Mouse (Mus musculus) neural tube, embryonic 10.5 days (tissue): ENCODE measurements around the gene Tas2r143.

ENCODE experiments used
- DNase-seq: peaks from one replicate; pipeline ENCODE4 v3.0.0-alpha.2; 2017; ENCODE audit warnings: low spot score; ENCODE audit errors: extremely low spot score

The Tas2r143 gene

DNA sequence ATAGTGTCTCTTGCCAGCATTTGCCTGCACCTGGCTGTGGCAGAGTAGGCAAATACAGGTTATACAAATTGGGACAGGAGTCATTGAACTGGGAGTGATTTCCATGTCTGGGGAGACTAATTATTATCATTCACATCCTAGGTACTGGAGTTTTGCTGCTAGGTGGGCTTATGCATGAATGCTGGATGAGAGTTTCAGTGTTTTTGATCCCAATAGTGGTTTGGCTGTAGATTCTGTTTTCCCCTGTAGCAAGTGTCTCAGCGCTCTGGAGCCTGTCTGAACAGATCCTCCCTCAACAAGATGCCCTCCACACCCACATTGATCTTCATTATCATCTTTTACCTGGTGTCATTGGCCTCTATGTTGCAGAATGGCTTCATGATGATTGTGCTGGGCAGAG, at the start of gene Tas2r143:
Gene Tas2r143 (plus strand): TSS at position 301 of the 400 bp plus-strand sequence.
- no peak for DNase-seq

DNA sequence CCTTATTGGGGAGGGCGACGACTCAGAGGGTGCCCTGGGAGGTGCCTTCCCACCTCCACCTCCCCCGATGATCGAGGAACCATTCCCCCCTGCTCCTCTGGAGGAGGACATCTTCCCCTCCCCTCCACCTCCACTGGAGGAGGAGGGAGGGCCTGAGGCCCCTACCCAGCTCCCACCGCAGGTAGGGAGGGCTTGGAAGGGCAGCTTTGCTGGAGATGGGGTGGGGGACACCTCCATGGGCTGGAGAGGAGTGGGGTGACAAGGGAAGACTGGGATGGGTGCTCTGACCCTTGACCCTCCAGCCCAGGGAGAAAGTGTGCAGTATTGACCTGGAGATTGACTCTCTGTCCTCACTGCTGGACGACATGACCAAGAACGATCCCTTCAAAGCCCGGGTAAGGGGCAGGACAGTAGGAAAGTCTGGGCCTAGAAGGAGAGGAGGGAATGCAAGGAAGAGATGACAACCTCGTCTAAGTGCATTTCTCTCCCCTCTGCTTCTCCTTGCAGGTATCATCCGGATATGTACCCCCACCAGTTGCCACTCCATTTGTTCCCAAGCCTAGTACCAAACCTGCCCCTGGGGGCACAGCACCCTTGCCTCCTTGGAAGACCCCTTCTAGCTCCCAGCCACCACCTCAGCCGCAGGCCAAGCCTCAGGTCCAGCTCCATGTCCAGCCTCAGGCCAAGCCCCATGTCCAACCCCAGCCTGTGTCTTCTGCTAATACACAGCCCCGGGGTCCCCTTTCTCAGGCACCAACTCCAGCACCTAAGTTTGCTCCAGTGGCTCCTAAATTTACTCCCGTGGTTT, 48.9 kb upstream of the Tas2r143 start:
- DNase-seq = no peak

DNA sequence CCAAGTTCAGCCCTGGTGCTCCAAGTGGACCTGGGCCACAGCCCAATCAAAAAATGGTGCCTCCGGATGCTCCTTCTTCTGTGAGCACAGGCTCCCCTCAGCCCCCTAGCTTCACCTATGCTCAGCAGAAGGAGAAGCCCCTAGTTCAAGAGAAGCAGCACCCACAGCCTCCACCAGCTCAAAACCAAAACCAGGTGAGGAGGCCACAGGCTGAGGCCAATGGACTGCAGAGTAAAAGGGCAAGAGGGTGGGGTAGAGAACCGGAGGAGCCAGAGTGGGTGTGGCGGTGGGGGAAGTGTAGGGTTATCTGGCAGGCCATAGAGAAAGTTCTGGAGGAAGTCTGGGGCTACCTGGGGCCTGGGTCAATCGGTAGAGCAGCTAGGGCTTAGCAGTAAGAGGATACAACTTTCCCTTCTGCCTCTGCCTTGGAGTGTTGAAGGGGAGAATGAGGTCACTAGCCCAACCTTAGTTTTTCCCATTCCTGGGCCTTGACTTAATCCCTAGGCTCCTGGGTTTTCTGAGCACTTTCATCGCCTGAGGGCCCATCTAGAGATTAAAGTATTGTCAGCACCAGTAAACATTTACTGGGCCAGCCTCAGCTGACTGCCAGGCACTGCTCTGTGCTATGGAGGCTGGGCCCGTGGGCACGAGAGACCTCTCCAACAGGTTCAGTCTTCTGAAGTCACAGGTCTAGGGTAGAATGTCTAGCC, 48.1 kb upstream of the Tas2r143 start:
- no peak for DNase-seq

DNA sequence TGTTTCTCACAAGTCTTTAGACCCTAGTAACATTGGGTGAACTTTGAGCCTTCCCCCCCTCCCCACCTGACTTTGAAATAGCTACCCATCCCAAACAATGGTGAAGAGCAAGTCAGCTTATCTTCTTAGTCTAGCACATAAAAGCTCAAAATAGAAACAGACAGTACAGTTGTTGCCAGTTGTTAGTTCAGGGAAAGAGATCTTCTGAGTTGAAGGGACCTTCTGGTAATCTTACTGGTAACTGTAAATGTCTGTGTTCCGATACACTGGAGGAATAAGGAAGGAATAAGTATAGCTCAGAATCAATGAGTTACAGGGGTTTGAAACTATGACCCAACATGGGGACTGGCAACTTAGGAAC, 47.6 kb upstream of the Tas2r143 start:
- no peak for DNase-seq

DNA sequence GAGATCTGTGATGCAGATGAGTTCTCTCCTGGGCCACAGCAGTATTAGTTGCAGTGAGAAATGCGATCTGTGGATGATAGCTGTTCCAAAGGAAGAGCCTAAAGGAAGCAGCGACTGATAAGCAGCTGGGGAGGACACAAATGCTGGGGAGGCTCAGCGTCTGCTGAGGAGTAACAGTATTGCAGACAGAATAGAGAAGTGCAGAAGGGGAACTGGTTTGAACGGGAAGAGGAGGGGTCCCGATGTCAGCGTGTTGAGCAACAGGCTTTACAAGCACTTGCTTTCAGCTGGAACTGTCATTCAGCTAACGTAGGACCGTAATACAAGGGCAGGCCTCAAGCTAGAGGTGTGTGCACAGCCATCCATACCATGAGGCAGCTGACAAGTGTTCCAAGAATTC, 46.9 kb upstream of the Tas2r143 start:
- no peak for DNase-seq

DNA sequence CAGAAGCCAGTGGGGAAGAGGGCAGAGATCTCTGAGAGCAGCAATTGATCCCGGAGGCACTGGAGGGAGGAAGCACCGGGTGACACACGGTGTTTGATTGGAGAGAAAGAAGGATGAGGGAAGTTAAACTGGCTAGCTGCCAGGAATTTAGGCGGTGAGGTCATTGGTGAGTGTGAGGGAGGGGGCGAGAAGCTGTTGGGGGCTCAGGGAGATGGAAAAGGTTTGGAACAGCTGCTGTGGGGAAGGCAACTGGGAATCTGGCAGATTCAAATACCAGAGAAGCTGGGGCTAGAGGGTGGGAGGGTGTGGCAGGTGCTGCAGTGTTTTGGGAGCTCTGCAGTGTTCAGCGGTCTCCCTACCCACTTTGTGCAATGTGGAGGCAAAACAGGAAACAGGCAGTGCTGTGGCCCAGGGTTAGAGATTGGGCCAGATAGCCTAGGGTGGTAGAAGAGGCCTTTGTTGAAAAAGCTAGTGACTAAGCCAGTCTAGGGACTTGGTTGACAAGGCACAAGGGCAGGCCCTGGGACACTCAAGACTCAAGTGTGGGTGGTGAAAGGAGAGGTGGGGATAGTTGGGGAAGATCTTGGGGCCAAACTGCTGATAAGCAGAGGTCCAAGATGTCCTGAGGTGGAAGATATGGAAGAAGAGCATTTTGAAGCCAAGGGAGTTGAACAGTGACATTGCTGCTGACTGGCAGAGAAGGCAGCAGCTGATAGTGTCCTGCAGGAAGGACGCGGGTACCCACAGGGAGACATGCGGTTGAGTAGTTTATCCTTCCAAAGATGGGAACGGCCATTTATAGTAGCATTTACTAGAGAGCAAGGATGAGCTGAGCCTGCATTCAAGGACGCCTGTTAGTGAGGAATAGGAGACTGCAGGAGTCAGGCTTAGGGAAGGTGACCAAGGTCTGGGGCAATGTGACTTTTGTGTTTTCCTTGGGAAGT, 45.7 kb upstream of the Tas2r143 start:
- no peak for DNase-seq

DNA sequence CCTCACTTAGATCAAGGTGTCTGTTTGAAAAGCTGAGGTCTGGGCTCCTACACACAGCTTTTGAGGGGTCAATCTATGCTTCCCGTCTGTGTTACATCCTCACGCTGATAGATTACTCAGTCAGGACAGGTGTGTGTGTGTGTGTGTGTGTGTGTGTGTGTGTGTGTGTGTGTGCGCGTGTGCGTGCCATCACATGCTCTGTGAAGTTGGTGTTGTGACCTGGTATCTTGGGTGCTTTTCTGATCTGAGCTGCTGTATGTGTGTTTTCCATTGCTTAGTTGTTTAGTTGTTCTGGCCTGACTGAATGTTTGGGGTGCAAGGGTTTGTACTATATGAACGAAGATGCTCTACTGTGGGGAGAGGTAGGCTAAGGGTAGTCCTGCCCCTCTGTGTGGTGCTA, 44.7 kb upstream of the Tas2r143 start:
- no peak for DNase-seq

DNA sequence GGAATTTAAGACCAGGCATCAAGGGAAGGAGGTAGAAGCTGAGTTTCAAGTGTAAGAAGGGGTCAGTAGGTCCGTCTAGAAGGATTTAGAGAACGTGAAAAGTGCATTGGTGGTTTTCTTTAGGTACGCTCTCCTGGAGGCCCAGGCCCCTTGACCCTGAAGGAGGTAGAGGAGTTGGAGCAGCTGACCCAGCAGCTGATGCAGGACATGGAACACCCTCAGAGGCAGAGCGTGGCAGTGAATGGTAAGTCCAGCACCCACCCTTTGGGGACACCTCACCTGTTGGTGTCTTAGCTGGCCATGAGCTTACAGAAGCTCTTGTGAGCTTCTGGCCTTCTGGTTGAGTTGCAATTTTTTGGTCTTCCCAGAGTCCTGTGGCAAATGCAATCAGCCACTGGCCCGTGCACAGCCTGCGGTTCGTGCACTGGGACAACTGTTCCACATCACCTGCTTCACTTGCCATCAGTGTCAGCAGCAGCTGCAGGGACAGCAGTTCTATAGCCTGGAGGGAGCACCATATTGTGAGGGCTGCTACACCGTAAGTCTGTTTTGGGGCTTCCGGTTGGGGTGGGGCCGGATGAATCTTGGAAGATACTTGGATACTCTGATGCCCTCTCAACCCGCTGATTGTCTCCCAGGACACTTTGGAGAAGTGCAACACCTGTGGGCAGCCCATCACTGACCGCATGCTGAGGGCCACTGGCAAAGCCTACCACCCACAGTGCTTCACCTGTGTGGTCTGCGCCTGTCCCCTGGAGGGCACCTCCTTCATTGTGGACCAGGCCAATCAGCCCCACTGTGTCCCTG, 44.0 kb upstream of the Tas2r143 start:
- DNase-seq = no peak

DNA sequence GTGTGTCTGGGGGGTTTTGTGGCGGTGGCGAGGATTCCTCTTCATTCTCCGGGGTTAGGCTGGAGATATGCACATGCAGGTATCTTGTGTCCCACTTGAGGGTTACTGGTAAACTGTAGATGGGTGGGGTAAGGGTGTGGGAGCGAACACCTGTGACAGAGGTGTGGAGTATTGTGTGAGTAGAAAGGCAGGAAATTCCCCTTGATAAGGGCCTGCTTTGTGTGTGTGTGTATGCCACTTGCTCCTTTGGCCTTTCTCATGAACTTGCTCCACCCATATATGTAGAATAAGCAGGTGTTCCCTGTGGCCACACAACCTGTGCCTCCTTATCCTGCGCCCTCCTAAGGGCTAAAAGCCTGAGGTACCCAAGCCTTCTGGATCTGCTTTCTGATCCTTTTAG, 43.1 kb upstream of the Tas2r143 start:
- no peak for DNase-seq

DNA sequence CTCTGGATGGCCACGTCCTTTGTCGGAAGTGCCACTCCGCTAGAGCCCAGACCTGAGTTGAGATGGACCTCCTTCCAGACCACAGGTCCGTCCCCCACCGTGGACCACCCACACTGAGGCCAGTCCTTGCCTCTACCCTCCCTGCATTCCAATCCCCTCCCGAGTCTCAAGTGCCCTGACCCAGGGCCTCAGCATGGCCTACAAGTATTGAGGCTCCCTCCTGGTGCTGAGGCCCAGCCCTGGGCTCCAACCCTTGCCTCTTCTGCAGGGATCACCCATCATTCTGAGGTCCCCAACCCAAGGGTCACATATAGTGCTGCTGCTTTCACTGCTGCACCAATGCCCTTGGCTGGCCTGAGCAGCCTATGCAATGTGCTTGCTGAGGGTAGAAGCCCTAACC, 42.1 kb upstream of the Tas2r143 start:
- DNase-seq = no peak

DNA sequence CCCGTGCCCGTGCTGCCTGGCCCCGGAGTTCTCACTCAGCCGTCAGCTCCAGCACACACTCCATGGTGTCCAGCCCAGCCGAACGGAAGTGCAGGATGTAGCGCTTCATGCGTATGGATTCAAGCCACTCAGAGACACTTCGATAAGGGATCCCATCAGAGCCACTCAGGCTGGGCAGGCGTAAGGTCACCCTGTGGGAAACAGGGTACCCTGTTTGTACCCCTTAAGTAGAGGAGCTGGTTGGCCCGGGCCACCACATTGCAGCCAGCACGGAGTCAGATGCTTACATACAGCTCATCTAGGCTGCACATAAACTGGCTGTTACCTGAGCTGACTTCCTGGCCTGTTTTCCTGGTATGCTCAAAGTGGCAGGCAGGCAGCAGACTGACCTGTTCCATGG, 41.1 kb upstream of the Tas2r143 start:
- DNase-seq = no peak

DNA sequence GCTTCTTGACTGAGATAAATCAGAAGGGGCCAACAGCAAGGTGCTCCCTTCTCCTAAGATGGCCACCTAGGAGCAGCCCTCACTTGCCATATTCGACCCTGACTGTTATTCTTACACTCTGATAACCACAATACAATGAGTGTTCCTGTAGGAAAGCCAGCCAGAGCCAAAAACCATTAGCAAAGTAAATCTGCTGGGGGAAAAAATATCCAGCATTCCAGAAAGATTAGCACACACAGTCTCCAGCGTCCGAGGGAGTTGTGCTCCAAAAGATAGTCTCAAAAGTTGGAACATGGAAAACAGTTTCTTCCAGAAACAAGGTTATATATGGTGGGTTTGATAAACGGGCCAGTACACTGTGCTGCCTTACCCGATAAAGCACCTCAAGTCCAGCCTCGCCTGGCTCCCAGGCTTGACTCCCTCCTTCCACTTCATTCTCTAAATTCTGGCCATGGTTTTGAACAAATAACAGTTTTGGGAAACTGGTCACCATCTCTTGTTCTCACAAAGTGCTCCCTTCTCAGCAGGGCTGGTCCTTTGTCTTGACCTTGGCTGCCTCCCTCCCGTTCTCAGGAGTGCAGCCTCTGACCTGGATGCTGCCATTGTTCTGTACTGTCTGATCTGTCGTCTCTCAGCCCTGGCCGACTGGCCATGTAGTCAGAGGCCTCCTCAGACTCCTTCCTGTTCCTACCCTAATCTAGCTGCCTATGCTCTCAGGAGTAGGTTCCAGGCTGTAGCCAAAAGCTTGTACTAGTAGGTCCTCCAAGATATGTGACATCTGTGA, 40.5 kb upstream of the Tas2r143 start:
- DNase-seq = no peak

DNA sequence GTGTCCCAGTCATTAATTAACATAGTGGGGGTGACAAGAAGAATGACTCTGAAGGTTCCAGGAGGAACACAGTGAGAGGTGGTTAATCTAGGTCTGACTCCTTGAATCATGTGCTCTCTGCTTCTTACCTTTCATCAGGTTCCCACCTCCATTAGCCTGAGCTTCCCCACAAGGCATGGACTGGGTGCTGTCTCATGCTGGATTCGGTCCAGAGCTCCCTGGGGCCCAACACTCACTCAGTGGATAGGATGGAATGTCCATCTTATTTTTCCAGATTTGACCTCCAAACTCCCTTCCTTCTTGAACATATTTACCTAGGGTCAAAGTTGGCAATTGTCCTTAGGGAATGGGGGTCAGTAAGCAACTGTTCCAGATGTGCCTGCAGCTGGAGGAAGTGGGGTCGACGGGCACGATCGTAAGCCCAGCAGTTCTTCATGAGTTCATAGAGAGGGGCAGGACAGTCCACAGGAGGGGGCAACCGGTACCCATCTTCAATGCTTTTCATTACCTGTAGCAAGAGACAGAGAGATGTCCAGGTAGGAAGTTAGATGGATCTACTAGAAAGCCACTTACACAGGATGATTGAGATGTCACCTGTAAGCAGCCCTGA, 39.7 kb upstream of the Tas2r143 start:
- DNase-seq = no peak

DNA sequence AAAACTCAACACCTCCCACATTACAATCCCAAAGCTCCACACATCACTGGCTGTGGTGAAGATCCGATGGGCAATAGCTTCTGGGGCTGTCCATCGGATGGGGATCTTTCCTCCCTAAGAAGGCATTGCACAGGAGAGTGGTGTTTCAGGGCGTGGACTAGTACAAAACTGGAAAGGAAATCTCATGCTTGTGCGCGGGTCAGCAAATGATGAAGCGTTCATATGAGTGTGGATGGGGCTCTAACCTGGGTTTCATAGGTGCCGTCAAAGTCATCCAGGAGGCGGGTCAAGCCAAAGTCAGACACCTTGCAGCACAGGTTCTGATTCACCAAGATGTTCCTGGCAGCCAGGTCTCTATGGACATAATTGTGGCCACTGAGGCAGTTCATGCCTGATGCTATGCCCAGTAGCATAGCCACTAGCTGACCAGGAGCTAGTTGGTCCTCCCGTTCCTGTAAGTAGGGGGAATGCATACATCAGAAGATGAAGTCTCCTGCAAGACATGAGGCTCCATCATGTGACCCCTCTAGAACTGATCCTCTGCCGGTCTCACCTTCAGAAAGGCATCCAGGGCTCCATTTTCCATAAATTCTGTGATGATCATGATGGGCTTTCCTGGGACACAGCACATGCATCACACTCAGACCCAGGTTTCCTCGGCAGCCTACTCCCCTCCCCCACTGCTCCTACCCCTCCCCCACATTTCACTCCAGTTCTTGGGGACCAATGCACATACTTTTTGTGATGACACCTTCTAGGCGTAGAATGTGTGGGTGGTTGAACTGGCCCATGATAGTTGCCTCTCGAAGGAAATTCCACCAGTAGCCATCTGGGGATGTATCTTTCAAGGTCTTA, 38.8 kb upstream of the Tas2r143 start:
- DNase-seq = no peak

DNA sequence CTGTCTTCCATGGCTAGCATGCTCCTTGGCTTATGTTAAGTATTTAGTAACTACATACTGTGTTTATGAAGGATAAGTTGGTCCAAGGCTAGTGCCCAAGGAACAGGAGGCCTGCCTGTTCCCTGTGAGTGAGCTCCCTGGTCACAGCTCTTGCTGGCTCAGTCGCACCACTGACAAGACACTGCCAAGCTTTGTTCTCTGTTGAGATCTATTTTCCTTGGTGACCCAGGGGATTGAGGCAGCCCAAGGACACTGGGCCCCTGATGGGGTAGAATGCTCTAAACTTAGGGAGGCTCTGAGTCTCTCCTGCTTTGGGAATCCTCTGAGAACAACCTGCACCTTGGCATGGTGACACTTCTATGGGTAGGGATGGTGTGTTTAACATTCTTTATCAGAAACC, 38.0 kb upstream of the Tas2r143 start:
- DNase-seq = no peak

DNA sequence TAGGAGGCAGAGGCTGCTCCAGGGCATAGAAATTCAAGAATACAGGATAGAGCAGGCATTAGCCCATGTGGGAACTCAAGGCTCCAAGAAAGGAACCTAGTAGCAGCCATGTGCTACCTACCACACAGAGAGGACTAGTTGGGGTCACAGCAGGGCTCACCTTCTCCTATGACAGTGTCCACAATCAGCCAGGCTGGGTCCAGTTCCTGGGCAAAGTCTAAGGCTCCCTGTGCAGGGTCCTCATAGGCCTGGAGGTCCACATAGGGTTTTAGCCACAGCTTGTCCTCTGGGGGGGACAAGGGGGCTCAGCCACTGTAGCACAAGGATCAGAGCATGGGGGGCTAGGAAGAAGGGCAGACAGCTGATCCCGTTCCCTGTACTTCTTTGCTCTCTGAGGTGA, 37.5 kb upstream of the Tas2r143 start:
- no peak for DNase-seq

DNA sequence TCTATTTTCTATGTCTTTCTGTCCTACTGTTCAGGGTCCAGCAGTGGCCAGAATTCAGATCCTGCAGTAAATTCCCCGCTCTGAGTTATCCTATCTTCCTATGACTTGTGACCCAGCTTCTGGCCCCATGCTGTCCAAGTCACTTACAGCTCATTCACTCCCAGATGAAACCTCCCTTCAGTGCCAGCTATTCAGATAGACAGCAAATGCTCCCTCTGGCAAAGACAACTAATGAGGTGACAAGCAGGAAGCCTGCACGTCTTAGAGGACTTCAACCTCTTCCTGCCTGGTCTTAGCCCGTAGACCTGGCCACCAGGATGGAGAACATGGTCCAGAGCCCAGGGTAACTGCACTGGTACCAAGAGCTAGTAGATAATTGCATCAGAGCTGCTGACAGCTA, 37.1 kb upstream of the Tas2r143 start:
- DNase-seq = no peak

DNA sequence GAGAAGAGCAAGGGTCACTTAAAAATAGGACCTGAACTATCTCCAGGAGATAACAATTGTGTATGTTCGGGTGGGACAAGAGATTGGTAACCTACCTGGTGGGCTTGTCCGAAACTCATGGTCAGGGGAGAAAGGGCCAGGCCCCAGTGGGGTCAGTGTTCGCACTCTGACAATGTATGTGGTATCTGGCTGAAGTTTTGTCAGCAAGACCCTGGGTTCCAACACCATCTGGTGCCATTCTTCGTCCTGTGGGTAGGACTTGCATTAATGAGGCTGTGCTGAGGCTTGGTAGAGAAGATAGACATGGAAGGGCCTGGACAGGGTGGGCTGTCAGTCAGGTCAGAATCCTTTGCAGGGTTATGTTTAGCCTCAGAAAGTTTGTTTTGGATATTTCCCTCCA, 36.0 kb upstream of the Tas2r143 start:
- no peak for DNase-seq

DNA sequence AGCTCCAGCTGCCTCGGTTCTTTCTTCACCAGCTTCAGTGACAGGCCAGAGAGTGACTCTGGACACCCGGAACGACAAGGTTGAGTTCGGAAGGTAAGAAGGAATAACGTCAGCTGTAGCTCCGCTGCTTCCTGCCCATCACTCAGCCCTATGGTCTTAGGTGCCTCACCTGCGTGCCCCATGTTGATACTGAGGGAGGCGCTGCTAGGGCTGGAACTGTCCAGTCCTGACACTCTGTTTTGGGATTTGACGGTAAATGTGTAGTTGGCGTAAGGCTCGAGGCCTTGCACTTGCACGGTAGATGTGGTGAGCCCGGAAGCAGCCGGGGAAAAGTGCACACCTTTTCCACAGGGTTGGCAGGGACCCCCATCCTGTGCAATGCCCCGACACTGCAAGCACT, 35.4 kb upstream of the Tas2r143 start:
- no peak for DNase-seq
